Mouse (Mus musculus) heart, adult 2 months (tissue): ENCODE measurements around the gene Kremen2.

ENCODE experiments used
- CTCF ChIP-seq: fragments of 200-600 bp; IDR thresholded peaks from 2 replicates; pipeline ENCODE4 v1.8.1; 2022; ENCODE audit warnings: antibody characterized with exemption, mild to moderate bottlenecking, moderate library complexity
- EP300 ChIP-seq: fragments of 200-500 bp; IDR thresholded peaks from 2 replicates; pipeline ENCODE4 v1.6.1; 2011; ENCODE audit warnings: low read depth, low read length, control low read depth; ENCODE audit not compliant: insufficient read depth
- POLR2A ChIP-seq: fragments of 200-500 bp; IDR thresholded peaks from 2 replicates; pipeline ENCODE4 v1.6.1; 2011; ENCODE audit warnings: mild to moderate bottlenecking, low read depth, low read length, control low read depth; ENCODE audit not compliant: insufficient read depth

- no peak for TF ChIP-seq CTCF
- TF ChIP-seq POLR2A: no peak
- TF ChIP-seq EP300: no peak
These were observed 26.2 kb downstream of the Kremen2 start for GRCm38 (mm10) chr17:23719455-23719854.
